Mouse (Mus musculus) midbrain, embryonic 15.5 days (tissue): ENCODE data around the gene Nthl1. TPM values are rescaled to one million over a fixed set of nuclear protein-coding genes. Genes with fewer than 3 reads are reported as not detected.

Experiments used
- ATAC-seq: fragments of 200-750 bp; cut with Nextera tagmentation; replicated peaks from 2 replicates; pipeline ENCODE4 v1.8.0; 2017; ENCODE audit warnings: moderate TSS enrichment
- H3K27ac ChIP-seq: fragments of 300-500 bp; sonication (generic); 2 replicates; pipeline ENCODE4 v1.5.1; 2015; ENCODE audit warnings: mild to moderate bottlenecking, inconsistent platforms
- H3K27me3 ChIP-seq: fragments of 300-500 bp; sonication (generic); replicated peaks from 2 replicates; pipeline ENCODE4 v1.6.1; 2015; ENCODE audit warnings: inconsistent platforms
- H3K36me3 ChIP-seq: fragments of 300-500 bp; sonication (generic); replicated peaks from 2 replicates; pipeline ENCODE4 v1.6.1; 2015; ENCODE audit warnings: inconsistent platforms
- H3K4me1 ChIP-seq: fragments of 300-500 bp; sonication (generic); 2 replicates; pipeline ENCODE4 v1.6.1; 2015; ENCODE audit warnings: inconsistent platforms
- H3K4me2 ChIP-seq: fragments of 300-500 bp; sonication (generic); 2 replicates; pipeline ENCODE4 v1.6.1; 2015; ENCODE audit warnings: inconsistent platforms, mild to moderate bottlenecking, moderate library complexity
- H3K4me3 ChIP-seq: fragments of 300-500 bp; sonication (generic); 2 replicates; pipeline ENCODE4 v1.5.1; 2015; ENCODE audit warnings: mild to moderate bottlenecking, inconsistent platforms
- H3K9ac ChIP-seq: fragments of 300-500 bp; sonication (generic); 2 replicates; pipeline ENCODE4 v1.6.1; 2015; ENCODE audit warnings: mild to moderate bottlenecking, inconsistent platforms
- H3K9me3 ChIP-seq: fragments of 300-500 bp; sonication (generic); 2 replicates; pipeline ENCODE4 v1.6.1; 2016; ENCODE audit warnings: inconsistent platforms
- WGBS: fragments of 180-500 bp; shearing (Covaris S2); methylation state at CpG from one replicate; pipeline ENCODE4 v1.1.7; 2015; ENCODE audit warnings: mixed read lengths; 5-methylcytosine and 5-hydroxymethylcytosine counted together
- polyA plus RNA-seq: library from polyadenylated mRNA; unstranded; fragments of >200 nt; fragmentation: Nextera tagmentation; extraction: Ambion mirVana; gene quantifications from 2 replicates; pipeline ENCODE4 v1.2.1, GENCODE M21; 2015

Nthl1 gene
- polyA plus RNA-seq, 1 experiment from 2014 or later: 10.0 TPM

DNA sequence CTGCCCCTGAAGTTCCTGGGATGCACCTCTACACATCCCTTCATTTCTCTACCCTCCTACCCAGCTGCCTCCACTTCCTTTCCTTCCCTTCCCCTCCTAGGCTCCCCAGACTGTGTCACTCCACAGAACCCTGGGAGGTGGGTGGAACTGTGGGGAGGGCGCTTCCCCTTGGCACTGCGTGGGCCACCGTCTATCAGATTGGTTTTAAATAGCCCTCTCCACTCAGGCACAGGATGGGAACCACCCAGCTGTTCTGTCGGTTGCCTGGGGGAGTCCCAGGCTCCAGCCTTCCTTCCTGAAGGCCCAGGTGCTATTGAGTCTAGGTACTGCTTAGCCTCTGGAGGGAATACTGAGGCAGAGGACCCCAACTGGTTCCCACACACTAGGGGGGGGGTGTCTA is 2.5 kb downstream of the Nthl1 start:
- Histone ChIP-seq H3K4me2 (no peak overlapping the region), H3K36me3 (peaks cover 6% of the 10 kb centered on the region; the same call in 1 of the 2 replicates), H3K27ac (no peak overlapping the region), H3K4me3 (no peak overlapping the region), H3K9ac (no peak overlapping the region), H3K27me3 (no peaks in the 10 kb centered on the region), H3K4me1 (peaks cover 14% of the 10 kb centered on the region), H3K9me3 (no peaks in the 10 kb centered on the region)
- ATAC-seq: no peak
- 87% methylated on average over 4 of the region's 4 CpGs for WGBS

DNA sequence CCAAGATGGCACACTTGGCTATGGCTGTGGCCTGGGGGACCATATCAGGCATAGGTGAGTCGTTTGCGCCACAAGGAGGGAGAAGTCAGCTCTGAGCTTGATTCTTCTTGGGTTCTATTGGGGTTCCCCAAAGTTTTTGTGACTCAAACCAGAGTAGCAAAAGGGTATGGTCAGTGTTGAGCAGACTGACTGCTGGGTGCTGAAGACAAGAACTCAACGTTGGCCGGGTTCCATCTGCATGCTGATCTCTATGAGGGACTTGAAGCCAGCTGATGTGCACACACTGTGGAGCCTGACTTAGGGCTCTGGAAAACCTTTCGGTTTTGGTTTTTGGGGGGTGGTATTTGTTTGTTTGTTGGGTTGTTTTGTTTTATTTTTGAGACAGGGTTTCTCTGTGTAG is 3.2 kb downstream of the Nthl1 start:
- Histone ChIP-seq H3K4me3 (no peak overlapping the region), H3K27me3 (no peaks in the 10 kb centered on the region), H3K27ac (no peak overlapping the region), H3K9ac (no peak overlapping the region), H3K36me3 (peaks cover 5% of the 10 kb centered on the region; the same call in 1 of the 2 replicates), H3K4me1 (peaks cover 14% of the 10 kb centered on the region), H3K4me2 (no peak overlapping the region), H3K9me3 (no peaks in the 10 kb centered on the region)
- no peak for ATAC-seq
- 95% methylated on average over 5 of the region's 5 CpGs for WGBS

DNA sequence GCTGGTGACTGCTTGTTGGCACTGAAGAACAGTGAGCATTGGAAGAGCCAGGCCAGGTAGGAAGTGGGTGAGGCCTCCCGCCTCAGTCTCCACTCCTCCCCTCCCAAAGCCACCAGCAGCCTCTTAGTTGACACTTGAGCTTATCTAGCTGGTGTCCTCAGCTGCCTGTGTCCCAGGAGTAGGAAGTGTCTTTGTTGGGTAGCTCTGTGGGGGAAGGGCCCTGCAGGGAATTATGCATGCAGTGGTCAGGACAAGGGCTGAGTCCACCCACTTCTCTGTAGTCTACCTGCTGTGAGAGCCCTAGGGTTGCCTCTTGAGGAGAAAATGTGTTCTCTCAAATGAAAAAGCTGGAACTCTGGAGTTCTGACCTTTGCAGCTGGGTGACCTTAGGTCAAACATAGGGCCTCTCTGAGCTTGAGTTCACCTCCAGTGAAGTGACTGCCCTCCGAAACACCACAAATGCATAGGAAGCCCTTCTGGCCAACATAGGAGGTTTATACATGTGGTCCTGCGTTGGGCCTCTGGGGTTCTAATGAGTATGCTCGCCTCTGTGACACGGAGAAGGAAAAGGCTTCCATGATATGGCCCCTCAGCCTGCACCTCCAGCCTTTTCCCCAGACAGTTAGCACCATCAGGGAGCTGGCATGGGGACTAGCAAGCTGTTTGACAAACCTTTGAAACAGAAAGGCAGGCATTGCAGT is 4.5 kb downstream of the Nthl1 start:
- WGBS: 62% methylated on average over 5 of the region's 5 CpGs
- H3K9ac ChIP-seq: no peak overlapping the region

DNA sequence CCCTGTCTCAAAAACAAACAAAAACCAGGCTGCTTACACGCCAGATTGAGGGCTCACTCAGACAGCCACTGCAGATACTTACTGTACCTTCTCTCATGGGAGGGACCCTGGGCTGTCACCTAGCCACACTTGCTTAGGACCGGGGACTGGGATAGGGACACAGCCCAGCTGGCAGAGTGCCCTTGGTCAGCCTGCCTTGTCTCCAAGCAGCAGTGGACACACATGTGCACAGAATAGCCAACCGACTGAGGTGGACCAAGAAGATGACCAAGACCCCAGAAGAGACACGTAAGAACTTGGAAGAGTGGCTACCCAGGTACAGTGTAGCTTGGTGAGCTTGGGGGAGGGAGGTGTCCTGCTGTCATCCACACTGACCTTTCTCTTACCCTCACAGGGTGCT is 5.7 kb downstream of the Nthl1 start:
- ATAC-seq: no peak
- H3K9me3 ChIP-seq: no peaks in the 10 kb centered on the region
- H3K36me3 ChIP-seq: peaks cover 5% of the 10 kb centered on the region; the same call in 1 of the 2 replicates
- no peak overlapping the region for H3K27ac ChIP-seq
- WGBS: 88% methylated on average over 4 of the region's 4 CpGs
- no peaks in the 10 kb centered on the region for H3K27me3 ChIP-seq
- peaks cover under 1% of the 10 kb centered on the region; the same call in 1 of the 2 replicates for H3K4me1 ChIP-seq
- no peak overlapping the region for H3K9ac ChIP-seq
- H3K4me2 ChIP-seq: no peak overlapping the region
- H3K4me3 ChIP-seq: no peak overlapping the region

More for the DNA sequence above, 4.5 kb downstream of the Nthl1 start:
- Histone ChIP-seq H3K4me2 (no peak overlapping the region), H3K4me1 (peaks cover 8% of the 10 kb centered on the region), H3K36me3 (peaks cover 5% of the 10 kb centered on the region; the same call in 1 of the 2 replicates), H3K27me3 (no peaks in the 10 kb centered on the region), H3K27ac (no peak overlapping the region), H3K4me3 (no peak overlapping the region), H3K9me3 (no peaks in the 10 kb centered on the region)
- no peak for ATAC-seq

DNA sequence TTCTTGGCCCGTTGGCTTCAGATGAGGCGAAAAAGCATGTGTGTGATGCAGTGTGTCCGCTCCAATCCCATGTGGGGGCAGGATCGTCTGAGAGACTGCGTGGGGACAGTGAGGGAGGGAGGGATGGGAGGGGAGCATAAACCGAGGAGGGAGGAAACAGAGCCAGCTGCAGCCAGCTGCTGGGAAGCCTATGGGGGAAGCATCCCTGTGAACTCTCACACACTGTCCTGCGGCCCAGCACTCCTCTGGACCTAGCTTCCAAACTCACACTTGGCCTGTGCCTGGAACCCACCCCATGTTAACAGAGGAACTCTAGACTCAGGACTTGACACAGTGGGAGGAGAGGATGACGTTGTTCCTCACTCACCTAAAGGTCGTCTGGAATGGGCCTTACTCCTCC is 6.4 kb downstream of the Nthl1 start:
- Histone ChIP-seq H3K9ac (no peak overlapping the region), H3K27me3 (no peaks in the 10 kb centered on the region), H3K4me3 (no peak overlapping the region), H3K9me3 (no peaks in the 10 kb centered on the region), H3K4me1 (no peaks in the 10 kb centered on the region), H3K36me3 (peaks cover 5% of the 10 kb centered on the region; the same call in 1 of the 2 replicates), H3K27ac (no peak overlapping the region), H3K4me2 (no peak overlapping the region)
- 69% methylated on average over 9 of the region's 9 CpGs for WGBS
- no peak for ATAC-seq

DNA sequence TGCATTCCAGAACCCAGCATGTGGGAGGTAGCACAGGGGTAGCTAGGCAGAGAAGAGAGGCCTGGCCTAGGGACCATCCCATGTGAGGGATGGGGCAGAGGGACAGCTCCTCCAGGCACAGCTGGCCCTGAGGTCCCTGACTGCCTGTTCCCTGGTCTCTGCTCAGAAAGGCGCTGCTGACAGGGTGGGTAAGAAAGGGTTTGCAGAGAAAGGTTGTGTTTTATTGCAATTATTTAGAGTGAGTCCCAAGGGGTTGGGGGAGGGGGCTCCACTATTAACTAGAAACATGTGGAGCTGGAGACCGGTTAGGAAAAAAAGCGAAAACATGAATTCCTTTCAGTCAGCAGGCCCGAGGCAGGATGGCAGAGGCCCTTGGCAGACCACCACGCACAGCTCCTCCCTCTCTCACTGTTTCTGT is 7.1 kb downstream of the Nthl1 start:
- no peak for ATAC-seq
- Histone ChIP-seq H3K36me3 (peaks cover 5% of the 10 kb centered on the region; the same call in 1 of the 2 replicates), H3K9me3 (no peaks in the 10 kb centered on the region), H3K4me1 (no peaks in the 10 kb centered on the region), H3K4me3 (no peak overlapping the region), H3K9ac (no peak overlapping the region), H3K27me3 (no peaks in the 10 kb centered on the region), H3K4me2 (no peak overlapping the region), H3K27ac (no peak overlapping the region)
- WGBS: 91% methylated on average over 5 of the region's 5 CpGs

DNA sequence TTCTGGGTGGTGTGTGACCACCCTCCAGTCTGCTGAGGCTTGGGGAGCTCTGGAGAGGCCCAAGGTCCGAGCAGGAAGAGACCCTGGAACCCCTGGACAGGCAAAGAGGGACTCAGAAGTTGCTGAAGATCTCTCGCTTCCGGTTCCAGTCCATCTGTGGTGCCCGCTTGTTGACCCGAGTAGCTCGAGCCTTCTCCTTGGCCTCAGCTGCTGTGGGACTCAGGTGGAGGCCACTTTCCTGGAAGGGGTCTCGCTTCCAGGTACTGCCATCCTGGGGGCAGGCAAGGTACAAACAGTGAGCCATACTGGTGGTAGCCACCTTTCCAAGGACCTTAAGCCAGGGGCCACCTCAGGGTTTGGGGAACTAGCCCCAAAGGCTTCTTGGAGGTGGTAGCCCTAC is 7.6 kb downstream of the Nthl1 start:
- Histone ChIP-seq H3K27ac (no peak overlapping the region), H3K4me2 (no peak overlapping the region), H3K4me3 (no peak overlapping the region), H3K9ac (no peak overlapping the region), H3K9me3 (no peaks in the 10 kb centered on the region), H3K36me3 (peaks cover 5% of the 10 kb centered on the region; the same call in 1 of the 2 replicates), H3K27me3 (no peaks in the 10 kb centered on the region), H3K4me1 (no peaks in the 10 kb centered on the region)
- 91% methylated on average over 7 of the region's 7 CpGs for WGBS
- ATAC-seq: no peak

DNA sequence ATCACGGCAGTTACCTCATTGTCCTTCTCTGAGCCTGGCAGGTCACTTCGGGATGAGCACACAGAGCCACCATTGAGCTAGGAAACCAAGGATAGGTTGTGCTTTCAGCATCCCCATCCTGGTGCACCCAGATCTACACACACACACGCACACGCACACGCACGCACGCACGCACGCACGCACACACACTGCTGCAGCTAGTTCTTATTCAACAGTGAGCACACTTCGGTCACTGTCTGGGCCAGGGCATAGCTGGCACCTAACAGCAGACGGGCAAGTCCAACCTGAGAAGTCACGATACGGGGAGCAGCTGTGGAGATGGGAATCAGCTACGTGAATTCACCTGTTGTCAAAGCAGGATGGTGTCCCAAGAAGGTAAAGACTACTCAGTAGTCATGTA is 8.1 kb downstream of the Nthl1 start:
- WGBS: 94% methylated on average over 15 of the region's 15 CpGs
- H3K9ac ChIP-seq: no peak overlapping the region
- no peak for ATAC-seq

DNA sequence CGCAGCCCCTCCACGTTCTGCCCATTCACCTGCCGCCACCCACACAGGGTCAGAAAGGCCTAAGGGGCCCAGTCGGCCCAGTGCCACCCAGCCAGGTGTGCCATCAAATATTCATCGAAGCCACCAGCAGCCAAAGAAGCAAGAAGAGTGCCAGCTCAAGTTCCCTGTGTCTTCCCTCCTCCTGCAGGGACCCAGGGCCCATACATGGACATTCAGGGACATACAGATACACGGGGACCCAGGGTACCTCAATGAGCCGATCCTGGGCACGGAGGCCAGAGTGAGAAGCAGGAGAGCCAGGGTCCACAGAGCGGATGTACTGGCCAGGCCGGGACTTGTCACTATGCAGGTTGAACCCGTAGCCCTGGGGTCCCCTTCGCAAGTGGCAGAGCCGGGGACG is 9.5 kb downstream of the Nthl1 start:
- no peaks in the 10 kb centered on the region for H3K4me1 ChIP-seq
- H3K27me3 ChIP-seq: no peaks in the 10 kb centered on the region
- no peak for ATAC-seq
- H3K9me3 ChIP-seq: no peaks in the 10 kb centered on the region
- 91% methylated on average over 14 of the region's 14 CpGs for WGBS
- peaks cover 5% of the 10 kb centered on the region; the same call in 1 of the 2 replicates for H3K36me3 ChIP-seq
- no peak overlapping the region for H3K4me3 ChIP-seq
- H3K9ac ChIP-seq: no peak overlapping the region
- no peak overlapping the region for H3K4me2 ChIP-seq
- H3K27ac ChIP-seq: no peak overlapping the region

More for the DNA sequence above, 8.1 kb downstream of the Nthl1 start:
- no peaks in the 10 kb centered on the region for H3K9me3 ChIP-seq
- no peaks in the 10 kb centered on the region for H3K27me3 ChIP-seq
- no peak overlapping the region for H3K4me3 ChIP-seq
- peaks cover 5% of the 10 kb centered on the region; the same call in 1 of the 2 replicates for H3K36me3 ChIP-seq
- no peaks in the 10 kb centered on the region for H3K4me1 ChIP-seq
- H3K27ac ChIP-seq: no peak overlapping the region
- H3K4me2 ChIP-seq: no peak overlapping the region

DNA sequence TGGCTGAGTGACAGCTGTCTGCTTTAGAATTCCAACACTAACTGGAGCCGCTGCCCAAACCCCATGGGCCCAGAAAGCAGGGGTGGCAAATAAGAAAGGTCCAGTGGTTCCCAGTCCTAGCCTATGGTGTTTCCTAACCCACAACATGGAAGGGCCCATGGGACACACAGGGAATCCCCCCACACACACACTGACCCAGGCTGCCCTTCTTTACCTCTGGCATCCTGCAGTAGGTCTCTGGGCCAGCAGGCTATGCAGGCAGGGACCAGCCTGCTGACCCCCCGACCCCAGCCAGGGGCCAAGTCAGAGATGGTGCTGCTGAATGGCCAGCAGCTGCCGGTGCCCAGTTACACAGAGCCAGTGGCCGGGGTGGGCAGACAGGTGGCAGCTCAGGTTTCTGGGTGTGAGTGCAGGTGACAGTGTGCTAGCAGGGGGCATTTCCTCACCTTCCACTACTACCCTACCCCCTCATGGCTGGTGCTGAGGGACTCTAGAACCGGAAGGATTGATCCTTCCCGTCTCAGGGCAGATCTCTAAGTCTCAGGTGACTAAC is 10.4 kb downstream of the Nthl1 start:
- no peak for ATAC-seq
- H3K9me3 ChIP-seq: no peaks in the 10 kb centered on the region
- no peaks in the 10 kb centered on the region for H3K27me3 ChIP-seq
- peaks cover 5% of the 10 kb centered on the region; the same call in 1 of the 2 replicates for H3K36me3 ChIP-seq
- no peak overlapping the region for H3K4me2 ChIP-seq
- WGBS: 81% methylated on average over 6 of the region's 6 CpGs
- no peak overlapping the region for H3K4me3 ChIP-seq
- no peak overlapping the region for H3K27ac ChIP-seq
- H3K9ac ChIP-seq: no peak overlapping the region
- no peaks in the 10 kb centered on the region for H3K4me1 ChIP-seq

DNA sequence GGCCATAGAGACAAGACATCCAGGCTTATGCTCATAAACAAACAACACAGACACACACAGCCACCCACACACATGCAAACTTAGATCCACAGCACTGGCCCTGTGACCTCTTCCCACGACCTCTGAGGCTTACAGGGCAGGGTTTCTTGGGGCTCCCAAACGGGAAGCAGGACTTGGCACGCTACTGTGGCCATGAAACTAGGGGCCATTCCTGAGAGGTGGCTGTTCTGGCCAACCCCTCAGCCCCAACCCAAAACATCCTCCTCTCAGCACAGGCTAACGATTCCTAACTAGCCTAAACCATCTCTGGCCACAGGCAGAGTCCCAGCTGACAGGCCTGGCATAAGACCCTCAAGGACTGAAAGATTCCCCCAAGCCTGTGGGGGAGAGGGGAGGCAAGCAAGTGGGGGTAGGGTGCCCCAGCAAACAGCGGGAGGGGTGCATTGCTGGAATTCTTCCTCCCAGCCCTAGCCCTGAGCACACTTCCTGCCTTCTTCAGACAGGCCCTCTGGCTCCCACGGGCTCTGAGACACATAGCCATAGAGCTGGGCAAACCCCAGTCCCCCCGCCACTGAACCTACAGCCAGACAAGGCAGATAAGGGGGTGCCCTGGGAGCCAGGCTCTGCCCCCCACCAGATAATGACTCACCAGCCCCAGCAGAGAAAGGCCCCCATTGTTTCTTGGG is 11.7 kb downstream of the Nthl1 start:
- 53% methylated on average over 7 of the region's 7 CpGs for WGBS
- peak overlapping the region; percentile 34; the same call in 1 of the 2 replicates for H3K27ac ChIP-seq
- H3K9ac ChIP-seq: no peak overlapping the region

DNA sequence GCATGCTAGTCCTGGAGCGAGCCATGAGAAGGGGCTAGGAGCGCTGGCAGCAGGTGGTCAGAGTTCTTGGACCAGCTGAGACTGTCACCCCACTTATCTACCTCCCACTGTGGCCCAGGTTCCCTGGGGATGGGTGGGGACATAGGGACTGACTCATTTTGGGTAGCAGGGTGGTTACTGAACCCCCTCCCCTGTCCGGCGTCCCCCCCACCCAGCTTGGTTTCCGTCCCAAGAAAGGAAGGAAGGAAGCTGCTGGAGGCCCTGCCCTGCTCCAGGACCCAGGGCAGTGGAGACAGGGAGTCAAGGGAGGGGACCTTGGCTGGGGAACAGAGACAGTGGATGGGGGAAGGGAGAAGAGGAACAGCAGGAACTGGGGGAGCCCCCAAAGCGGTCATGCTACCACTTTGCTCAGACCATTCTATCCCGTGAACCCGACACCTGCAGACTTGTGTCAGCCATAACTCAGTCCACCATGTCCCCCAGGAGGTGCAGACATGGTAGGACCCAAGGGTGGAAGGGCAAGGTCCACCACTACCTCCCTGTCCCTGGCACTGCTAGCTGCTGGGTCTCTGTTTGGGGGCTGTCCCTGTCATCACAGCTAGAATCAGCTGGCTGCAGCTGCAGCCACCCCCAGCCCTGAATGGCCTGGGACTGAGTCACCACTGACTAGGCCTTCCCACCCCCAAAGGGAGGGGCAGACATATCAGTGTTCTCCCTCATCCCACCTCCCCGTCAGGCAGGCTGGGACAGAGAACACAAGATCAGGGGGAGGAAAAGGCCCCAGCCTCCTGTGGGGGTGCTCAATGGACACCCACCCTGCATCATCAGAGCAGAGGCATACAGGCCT is 12.6 kb downstream of the Nthl1 start:
- Histone ChIP-seq H3K4me2 (no peak overlapping the region), H3K9me3 (no peaks in the 10 kb centered on the region)

More for the DNA sequence above, 11.7 kb downstream of the Nthl1 start:
- peaks cover 4% of the 10 kb centered on the region; the same call in 1 of the 2 replicates for H3K36me3 ChIP-seq
- H3K4me2 ChIP-seq: no peak overlapping the region
- no peak overlapping the region for H3K4me3 ChIP-seq
- H3K27me3 ChIP-seq: no peaks in the 10 kb centered on the region
- peaks cover 5% of the 10 kb centered on the region for H3K4me1 ChIP-seq
- ATAC-seq: no peak
- no peaks in the 10 kb centered on the region for H3K9me3 ChIP-seq

More for the DNA sequence above, 12.6 kb downstream of the Nthl1 start:
- H3K27me3 ChIP-seq: no peaks in the 10 kb centered on the region
- no peak overlapping the region for H3K9ac ChIP-seq
- no peaks in the 10 kb centered on the region for H3K36me3 ChIP-seq
- ATAC-seq: no peak
- WGBS: 71% methylated on average over 9 of the region's 9 CpGs
- H3K4me3 ChIP-seq: no peak overlapping the region
- peak overlapping the region; percentile 34 for H3K27ac ChIP-seq
- H3K4me1 ChIP-seq: peaks cover 10% of the 10 kb centered on the region
